Mouse (Mus musculus) heart, postnatal 0 days (tissue): ENCODE data around the gene Msx1.

Experiments
- CTCF ChIP-seq: IDR thresholded peaks from 2 replicates; pipeline ENCODE4 v1.5.1; 2016; ENCODE audit warnings: antibody characterized with exemption, control low read depth, low read depth
- EP300 ChIP-seq: IDR thresholded peaks from 2 replicates; pipeline ENCODE4 v1.6.1; 2016; ENCODE audit warnings: antibody characterized with exemption, low read depth

DNA sequence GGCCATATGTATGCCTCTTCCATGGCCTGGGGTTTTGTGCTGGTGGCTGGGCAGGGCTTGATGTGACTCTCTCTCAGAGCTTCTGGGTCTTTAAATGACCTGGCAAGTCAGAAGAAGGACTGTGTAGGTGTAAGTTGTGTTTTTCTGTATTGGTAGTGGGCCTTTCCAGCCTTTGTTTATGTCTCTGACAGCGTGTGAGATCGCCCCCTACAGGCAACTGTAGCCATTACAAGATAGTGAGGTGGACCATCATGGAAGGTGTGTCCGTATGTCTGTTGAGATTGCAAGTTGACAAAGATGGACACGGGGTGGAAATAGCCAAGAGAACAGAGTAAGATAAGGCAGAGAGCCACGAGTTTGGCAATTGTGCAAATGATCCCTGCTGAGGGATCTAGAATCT is 32.2 kb downstream of the Msx1 start:
- TF ChIP-seq CTCF, result no peak
- TF ChIP-seq EP300, result no peak
